In the genomic region with DNA sequence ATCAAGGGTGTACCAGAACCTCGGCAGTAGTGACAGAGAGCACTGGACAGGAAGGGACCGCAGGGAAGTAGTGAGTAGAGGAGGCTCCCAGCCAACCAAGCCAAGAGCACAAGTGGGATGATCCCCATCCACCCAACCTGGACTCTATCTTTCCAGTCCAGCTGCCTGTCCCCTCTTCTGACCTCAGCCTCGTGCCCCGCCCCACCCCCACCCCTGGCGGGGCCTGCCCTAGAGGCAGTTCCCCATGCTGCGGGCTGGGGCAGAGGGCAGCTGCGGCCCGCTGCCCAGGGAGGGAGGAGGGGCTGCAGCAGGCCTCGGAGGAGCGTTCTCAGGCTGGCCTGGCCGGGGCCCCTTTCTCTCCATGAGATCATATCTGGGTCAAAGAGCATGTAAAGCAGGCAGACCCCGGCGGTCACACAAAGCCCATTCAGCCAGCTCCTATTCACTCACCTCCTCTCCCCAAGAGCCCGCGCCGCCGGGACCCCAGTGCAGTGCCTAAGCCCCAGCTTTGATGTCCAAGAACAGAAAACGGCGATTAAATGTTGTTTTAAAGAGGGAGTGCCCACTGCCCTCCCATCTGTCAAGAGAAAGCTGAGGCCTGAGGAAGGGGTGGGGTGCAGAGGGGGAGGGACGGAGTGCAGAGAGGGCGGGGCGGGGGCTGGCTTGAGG, we compare ENCODE assay signal across 9 mouse cellular contexts. TPM values are rescaled to one million over a fixed set of nuclear protein-coding genes. Genes with fewer than 3 reads are reported as not detected.
A peak's percentile ranks its signal among the peaks of the same experiment; 100 is the strongest.
DNase-seq lines count a peak whose midpoint lies in the region; ATAC-seq and TF ChIP-seq lines count a peak whose summit lies in the region.
"Had no signal": no experiment of that assay in that cellular context is flagged by ENCODE, and none has a peak within 500 bp of the region (broad histone marks: within the 10 kb centered on the region; RNA-seq: fewer than 3 reads in every experiment).

No protein-coding gene starts in this region.

- peak overlapping the region; percentile 78 for H3K27ac ChIP-seq in left cerebral cortex, adult 2 months
- no peak overlapping the region for H3K27ac ChIP-seq in heart, embryonic 14.5 days (replicated peaks in 1 of 2; ENCODE audit: control insufficient read depth in 1 of 2, insufficient read depth in 1 of 2, low read depth in 2 of 2, low read length in 2 of 2)
- peak overlapping the region; percentile 15; the same call in 1 of the 2 replicates for H3K27ac ChIP-seq in neural tube, embryonic 13.5 days (replicated peaks)

- H3K9me3 ChIP-seq in heart, embryonic 14.5 days (ENCODE audit: control insufficient read depth, low read length), result peaks cover 4% of the 10 kb centered on the region; the same call in 1 of the 2 replicates
- 0 out of 2 replicates have a peak, but pooled peaks cover 5% of the 10 kb centered on the region for H3K9me3 ChIP-seq in neural tube, embryonic 13.5 days

- WGBS in heart, embryonic 14.5 days, result 4% methylated on average over 22 of the region's 22 CpGs
- WGBS in lung, adult 2 months, result 9% methylated on average over 22 of the region's 22 CpGs
- under 1% methylated on average over 21 of the region's 22 CpGs for WGBS in neural tube, embryonic 13.5 days

- TF ChIP-seq POLR2A in lung, adult 2 months (IDR thresholded peaks at IDR 0.05; ENCODE audit: borderline replicate concordance, extremely low read depth, low read depth, low read length), result peak; percentile 46; the same call in 1 of the 2 replicates

- peak overlapping the region; percentile 64 for H3K9ac ChIP-seq in heart, embryonic 14.5 days (ENCODE audit: low read length)
- peak overlapping the region; percentile 47 for H3K9ac ChIP-seq in neural tube, embryonic 13.5 days

- peaks cover 17% of the 10 kb centered on the region; the same call in 1 of the 2 replicates for H3K27me3 ChIP-seq in heart, embryonic 14.5 days (ENCODE audit: control insufficient read depth, insufficient read depth, low read length)
- H3K27me3 ChIP-seq in neural tube, embryonic 13.5 days, result peaks cover 24% of the 10 kb centered on the region

- peak in 1 of 2 experiments; percentile 17 for DNase-seq in left cerebral cortex, adult 2 months (ENCODE audit: extremely low spot score in 1 of 2, low spot score in 2 of 2)
- no peak for DNase-seq in left cerebral cortex, adult 18-20 months (ENCODE audit: low spot score in 2 of 2)
- DNase-seq in kidney, adult 9 months, result peak; percentile 48
- DNase-seq in lung, adult 2 months, result peak; percentile 51
- no peak for DNase-seq in left cerebral cortex, postnatal 14 days (ENCODE audit: low spot score in 2 of 2)

- H3K36me3 ChIP-seq in heart, embryonic 14.5 days (ENCODE audit: control insufficient read depth, insufficient read depth, low read length), result no peaks in the 10 kb centered on the region
- H3K36me3 ChIP-seq in neural tube, embryonic 13.5 days, result 0 out of 2 replicates have a peak, but pooled peaks cover 2% of the 10 kb centered on the region

- intact Hi-C loops in left cerebral cortex, adult 2 months (cut with DNase I), result loop anchor here (5.0 kb wide), 2 partner anchors 73 to 88 kb away; no protein-coding TSS in a partner anchor
- intact Hi-C loops in left cerebral cortex, postnatal 14 days (cut with DNase I), result loop anchor here (5.0 kb wide), 3 partner anchors 88 to 838 kb away; a partner anchor contains a TSS

- ATAC-seq in erythroid progenitor cell, adult 5-6 weeks (replicated peaks; ENCODE audit: low FRiP score, poor library complexity, severe bottlenecking), result peak; percentile 43; the same call in 1 of the 2 replicates
- ATAC-seq in heart, embryonic 14.5 days (ENCODE audit: insufficient number of reproducible peaks, insufficient read depth, low FRiP score, low read depth), result peak; percentile 55; the same call in 1 of the 2 replicates
- 0 out of 2 replicates have a peak, but pooled peaks have one; percentile 13 for ATAC-seq in neural tube, embryonic 13.5 days (ENCODE audit: low read depth)

- peaks cover 6 to 7% of the 10 kb centered on the region in 2 experiments; a peak in 3 of 4 replicates for H3K4me1 ChIP-seq in heart, embryonic 14.5 days (ENCODE audit: control insufficient read depth in 2 of 2, insufficient read depth in 2 of 2, low read length in 2 of 2)
- H3K4me1 ChIP-seq in lung, adult 2 months (ENCODE audit: control insufficient read depth, insufficient read depth, low read length), result peaks cover 24% of the 10 kb centered on the region
- H3K4me1 ChIP-seq in neural tube, embryonic 13.5 days (replicated peaks), result peaks cover 41% of the 10 kb centered on the region

- peak overlapping the region; percentile 36 for H3K4me3 ChIP-seq in left cerebral cortex, adult 2 months
- H3K4me3 ChIP-seq in heart, embryonic 14.5 days (ENCODE audit: control insufficient read depth in 1 of 2, insufficient read depth in 1 of 2, low read depth in 1 of 2, low read length in 2 of 2), result peak overlapping the region; percentile 20 to 27; a peak in 3 of 4 replicates
- peak overlapping the region; percentile 51 for H3K4me3 ChIP-seq in lung, adult 2 months (replicated peaks; ENCODE audit: extremely low read depth, low read depth, low read length)
- H3K4me3 ChIP-seq in neural tube, embryonic 13.5 days, result peak overlapping the region; percentile 9; the same call in 1 of the 2 replicates

- no peak; the same call in 1 of the 2 replicates for TF ChIP-seq CTCF in left cerebral cortex, adult 2 months (IDR thresholded peaks at IDR 0.05)
- no peak for TF ChIP-seq CTCF in lung, adult 2 months (IDR thresholded peaks at IDR 0.05; ENCODE audit: insufficient read depth, low read length)

- peak overlapping the region; percentile 65 for H3K4me2 ChIP-seq in heart, embryonic 14.5 days (ENCODE audit: low read length)
- H3K4me2 ChIP-seq in neural tube, embryonic 13.5 days, result peak overlapping the region; percentile 44

RNA-seq across cellular contexts. Expression of a gene that starts 44.3 kb away (rescaled TPM):
- total RNA-seq in left cerebral cortex, adult 2 months (2021), result 1 to 10 TPM in 1 of 2 experiments, under 1 TPM in 1; 0.57 to 1.4 TPM
- under 1 TPM; 0.60 to 0.66 TPM for total RNA-seq in left cerebral cortex, adult 18-20 months (2021)
- 14.3 TPM in 1 of 2 replicates, not detected in the other for total RNA-seq in erythroid progenitor cell, adult 5-6 weeks (2015; ENCODE audit: low replicate concordance)
- not detected in 2 replicates for total RNA-seq in erythroid progenitor cell, adult 5-6 weeks (2017; ENCODE audit: low replicate concordance)
- 4.1 and 4.4 TPM in 2 replicates for polyA plus RNA-seq in heart, embryonic 14.5 days (2014; fragmentation: Nextera tagmentation; extraction: Ambion mirVana)
- 5.1 and 5.5 TPM in 2 replicates for polyA plus RNA-seq in lung, adult 2 months (2012; rRNA removed)
- 0.75 and 1.6 TPM in 2 replicates for polyA plus RNA-seq in neural tube, embryonic 13.5 days (2015; fragmentation: Nextera tagmentation; extraction: Ambion mirVana)
- 1 to 10 TPM; 2.0 to 2.4 TPM for total RNA-seq in left cerebral cortex, postnatal 14 days (2021)
- total RNA-seq: neutrophil, adult 5-6 weeks had no signal

Comparison
In these comparisons a context has a peak if more than half of its experiments do, and no peak if none do; other contexts are left out.
1. DNase-seq: peak in kidney, adult 9 months (single experiment) and lung, adult 2 months (single experiment); none in left cerebral cortex, adult 18-20 months (0 of 2) and left cerebral cortex, postnatal 14 days (0 of 2).
2. H3K27ac ChIP-seq: peak in left cerebral cortex, adult 2 months (single experiment) and neural tube, embryonic 13.5 days (single experiment); none in heart, embryonic 14.5 days (0 of 2).
3. Peak in every context shown above with its lines, with median percentiles within 50 percentile points of each other: H3K4me3 ChIP-seq and ATAC-seq.